Mouse (Mus musculus): ENCODE measurements around the gene Fam129a. TPM values are rescaled to one million over a fixed set of nuclear protein-coding genes. Genes with fewer than 3 reads are reported as not detected.

Fam129a gene
- polyA plus RNA-seq, 1 experiment from 2014 or later = 1.4 TPM

DNA sequence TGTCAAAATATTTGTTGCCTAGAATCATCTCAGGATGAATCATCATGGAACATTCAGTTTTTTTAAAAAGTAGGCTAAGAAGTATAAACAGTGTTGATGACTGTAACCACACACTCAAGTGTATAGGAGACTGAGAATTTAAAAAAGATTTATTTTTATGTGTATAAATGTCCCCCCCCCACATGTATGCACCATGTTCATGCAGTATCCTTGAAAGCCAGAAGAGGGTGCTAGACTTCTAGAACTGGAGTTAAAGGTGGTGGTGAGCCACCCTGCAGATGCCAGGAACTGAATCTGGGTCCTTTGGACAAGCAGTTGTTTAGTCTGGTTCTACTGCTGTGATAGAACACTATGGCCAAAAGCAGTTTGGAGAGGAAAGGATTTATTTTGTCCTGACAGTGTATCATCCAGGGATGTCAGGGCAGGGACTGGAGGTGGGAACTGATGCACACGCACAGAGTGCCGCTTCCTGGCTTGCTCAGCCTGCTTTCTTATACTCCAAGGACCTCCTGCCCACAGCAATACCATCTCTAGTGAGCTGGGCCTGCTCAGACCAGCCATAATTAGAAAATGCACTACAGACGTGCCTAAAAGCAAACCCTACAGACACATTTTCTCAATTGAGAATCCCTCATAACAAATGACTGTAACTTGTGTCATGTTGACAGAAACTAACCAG is 196.1 kb downstream of the Fam129a start:
- ATAC-seq (replicated peaks; ENCODE audit: insufficient number of reproducible peaks, low FRiP score, low TSS enrichment, low read depth) (no peak), DNase-seq (ENCODE audit: low spot score) (no peak)
- Histone ChIP-seq H3K4me3 (ENCODE audit: low read depth, low read length) (no peak overlapping the region), H3K4me1 (ENCODE audit: control insufficient read depth, insufficient read depth, low read length) (no peaks in the 10 kb centered on the region), H3K9ac (replicated peaks; ENCODE audit: low read length) (no peak overlapping the region), H3K27me3 (ENCODE audit: control insufficient read depth, insufficient read depth, low read length) (no peaks in the 10 kb centered on the region), H3K27ac (replicated peaks; ENCODE audit: low read depth, low read length) (no peak overlapping the region), H3K9me3 (replicated peaks; ENCODE audit: control insufficient read depth, low read length) (no peaks in the 10 kb centered on the region), H3K4me2 (ENCODE audit: low read depth, low read length) (no peak overlapping the region), H3K36me3 (replicated peaks; ENCODE audit: control insufficient read depth, insufficient read depth, low read depth, low read length) (no peaks in the 10 kb centered on the region)
- WGBS = 81% methylated on average over 3 of the region's 3 CpGs

DNA sequence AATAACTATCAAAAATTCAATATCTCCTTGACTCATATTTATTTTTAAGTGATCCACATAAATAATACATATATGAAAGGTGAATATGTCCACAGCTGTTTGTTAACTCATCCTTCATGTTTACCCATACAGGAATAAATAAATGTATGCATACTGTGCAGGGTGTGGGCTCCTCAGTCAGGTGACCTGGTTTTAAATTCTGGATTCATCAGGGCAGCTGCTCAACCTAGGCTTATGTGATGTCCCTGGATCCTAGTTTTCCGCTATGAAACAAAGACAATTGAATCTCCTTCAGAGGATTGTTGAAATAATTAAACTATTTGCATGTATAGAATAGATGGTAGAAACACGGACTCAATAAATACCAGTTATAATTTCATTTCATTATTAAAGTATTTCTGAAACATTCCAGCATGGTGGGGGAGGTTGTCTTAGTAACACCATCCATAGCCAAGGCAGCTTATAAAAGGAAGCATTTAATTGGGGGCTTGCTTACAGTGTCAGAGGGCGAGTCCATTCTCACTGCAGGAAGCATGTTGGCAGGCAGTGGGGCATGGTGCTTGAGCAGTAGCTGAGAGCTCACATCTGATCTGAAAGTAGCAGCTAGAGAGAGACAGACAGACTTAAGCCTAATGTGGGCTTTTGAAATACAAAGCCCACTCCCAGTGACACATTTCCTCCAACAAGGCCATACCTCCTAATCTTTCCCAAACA is 198.4 kb downstream of the Fam129a start:
- Histone ChIP-seq H3K36me3 (replicated peaks; ENCODE audit: control insufficient read depth, insufficient read depth, low read depth, low read length) (no peaks in the 10 kb centered on the region), H3K4me3 (ENCODE audit: low read depth, low read length) (no peak overlapping the region), H3K27me3 (ENCODE audit: control insufficient read depth, insufficient read depth, low read length) (no peaks in the 10 kb centered on the region), H3K27ac (replicated peaks; ENCODE audit: low read depth, low read length) (no peak overlapping the region), H3K9me3 (replicated peaks; ENCODE audit: control insufficient read depth, low read length) (no peaks in the 10 kb centered on the region), H3K4me1 (ENCODE audit: control insufficient read depth, insufficient read depth, low read length) (no peaks in the 10 kb centered on the region), H3K4me2 (ENCODE audit: low read depth, low read length) (no peak overlapping the region), H3K9ac (replicated peaks; ENCODE audit: low read length) (no peak overlapping the region)
- DNase-seq (ENCODE audit: low spot score) (no peak), ATAC-seq (replicated peaks; ENCODE audit: insufficient number of reproducible peaks, low FRiP score, low TSS enrichment, low read depth) (no peak)
- whole genome bisulfite sequencing = 70% methylated on average over 3 of the region's 3 CpGs

Other genes starting within 250 kb of the Fam129a start
- 432 and 470 TPM in 2 replicates for gene Ivns1abp, start 226.7 kb upstream of the Fam129a start, polyA plus RNA-seq (2014; fragmentation: Nextera tagmentation; extraction: Ambion mirVana)
- gene Swt1, start 142.7 kb upstream of the Fam129a start, polyA plus RNA-seq (2014; fragmentation: Nextera tagmentation; extraction: Ambion mirVana) = 21.9 and 22.8 TPM in 2 replicates
- 43.5 and 45.8 TPM in 2 replicates for gene Trmt1l, start 142.6 kb upstream of the Fam129a start, polyA plus RNA-seq (2014; fragmentation: Nextera tagmentation; extraction: Ambion mirVana)
- gene Rnf2, start 70.2 kb upstream of the Fam129a start, polyA plus RNA-seq (2014; fragmentation: Nextera tagmentation; extraction: Ambion mirVana) = 140 and 160 TPM in 2 replicates
- 22.8 and 25.9 TPM in 2 replicates for gene Edem3, start 184.2 kb downstream of the Fam129a start, polyA plus RNA-seq (2014; fragmentation: Nextera tagmentation; extraction: Ambion mirVana)

All from embryonic facial prominence, embryonic 11.5 days (tissue).